Mouse (Mus musculus) limb, embryonic 11.5 days (tissue): ENCODE measurements around the gene Mypop. TPM values are rescaled to one million over a fixed set of nuclear protein-coding genes. Genes with fewer than 3 reads are reported as not detected.

Experiments used
- ATAC-seq: fragments of 200-750 bp; cut with Nextera tagmentation; 2 replicates; pipeline ENCODE4 v1.8.0; 2017; ENCODE audit warnings: low read depth; ENCODE audit not compliant: insufficient number of reproducible peaks, low FRiP score, low TSS enrichment
- DNase-seq: peaks from one replicate; pipeline ENCODE4 v3.0.0-alpha.2; 2015; ENCODE audit warnings: low spot score
- H3K27ac ChIP-seq: fragments of 300-500 bp; sonication (generic); replicated peaks from 2 replicates; pipeline ENCODE4 v1.5.1; 2014; ENCODE audit warnings: low read depth, mild to moderate bottlenecking, low read length
- H3K27me3 ChIP-seq: fragments of 300-500 bp; sonication (generic); 2 replicates; pipeline ENCODE4 v1.6.1; 2014; ENCODE audit warnings: mild to moderate bottlenecking, low read length, mixed read lengths; ENCODE audit not compliant: control insufficient read depth, insufficient read depth
- H3K36me3 ChIP-seq: fragments of 300-500 bp; sonication (generic); 2 replicates; pipeline ENCODE4 v1.6.1; 2014; ENCODE audit warnings: mild to moderate bottlenecking, low read length, moderate library complexity, mixed read lengths; ENCODE audit not compliant: control insufficient read depth, insufficient read depth
- H3K4me1 ChIP-seq: fragments of 300-500 bp; sonication (generic); 2 replicates; pipeline ENCODE4 v1.6.1; 2014; ENCODE audit warnings: low read length, mixed read lengths; ENCODE audit not compliant: control insufficient read depth, insufficient read depth
- H3K4me2 ChIP-seq: fragments of 300-500 bp; sonication (generic); 2 replicates; pipeline ENCODE4 v1.6.1; 2014; ENCODE audit warnings: low read depth, mild to moderate bottlenecking, moderate library complexity; ENCODE audit not compliant: severe bottlenecking
- H3K4me3 ChIP-seq: fragments of 300-500 bp; sonication (generic); 2 replicates; pipeline ENCODE4 v1.5.1; 2014; ENCODE audit warnings: low read depth, low read length
- H3K9ac ChIP-seq: fragments of 300-500 bp; sonication (generic); 2 replicates; pipeline ENCODE4 v1.6.1; 2014; ENCODE audit warnings: mild to moderate bottlenecking, low read length
- H3K9me3 ChIP-seq: fragments of 300-500 bp; sonication (generic); 2 replicates; pipeline ENCODE4 v1.6.1; 2016; ENCODE audit warnings: low read length; ENCODE audit not compliant: control insufficient read depth
- WGBS: fragments of 180-500 bp; shearing (Covaris S2); extraction: QIAGEN DNeasy Blood & Tissue Kit; methylation state at CpG from one replicate; pipeline ENCODE4 v1.1.7; 2014; 5-methylcytosine and 5-hydroxymethylcytosine counted together
- polyA plus RNA-seq: library from polyadenylated mRNA; unstranded; fragments of >200 nt; fragmentation: Nextera tagmentation; extraction: Ambion mirVana; gene quantifications from 2 replicates; pipeline ENCODE4 v1.2.1, GENCODE M21; 2014

Gene Mypop
- polyA plus RNA-seq, 1 experiment from 2014 or later = 5.7 TPM

GRCm38 (mm10) chr7:18970956-18971355, 20.1 kb upstream of the Mypop start:
- WGBS = 85% methylated on average over 3 of the region's 3 CpGs
- Histone ChIP-seq H3K4me2 (no peak overlapping the region), H3K27me3 (peaks cover 4% of the 10 kb centered on the region), H3K9ac (no peak overlapping the region), H3K4me1 (no peaks in the 10 kb centered on the region), H3K9me3 (no peaks in the 10 kb centered on the region), H3K4me3 (no peak overlapping the region), H3K36me3 (no peaks in the 10 kb centered on the region), H3K27ac (no peak overlapping the region)
- no peak for DNase-seq
- no peak for ATAC-seq

DNA sequence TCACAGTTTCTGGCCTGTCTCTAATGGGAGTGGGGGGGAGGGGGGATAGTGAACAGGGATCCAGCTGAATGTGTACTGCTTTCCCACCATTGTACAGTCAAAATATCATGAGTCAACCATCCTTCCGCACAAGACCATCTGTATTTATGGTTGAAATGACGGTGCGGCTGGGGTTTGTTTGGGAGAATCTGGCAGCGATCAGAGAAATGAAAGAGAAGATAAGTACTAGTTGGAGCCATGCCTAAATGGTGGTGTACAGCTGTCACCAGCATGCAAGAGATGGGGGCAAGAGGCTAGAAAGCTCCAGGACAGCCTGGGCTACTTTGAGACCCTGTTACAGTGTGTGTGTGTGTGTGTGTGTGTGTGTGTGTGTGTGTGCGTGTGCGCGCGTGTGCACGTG, 12.7 kb upstream of the Mypop start:
- WGBS = 89% methylated on average over 9 of the region's 9 CpGs
- Histone ChIP-seq H3K4me3 (no peak overlapping the region), H3K4me2 (no peak overlapping the region), H3K27ac (no peak overlapping the region), H3K4me1 (no peaks in the 10 kb centered on the region), H3K36me3 (no peaks in the 10 kb centered on the region), H3K9ac (no peak overlapping the region), H3K27me3 (no peaks in the 10 kb centered on the region), H3K9me3 (no peaks in the 10 kb centered on the region)
- ATAC-seq = no peak
- DNase-seq = no peak

DNA sequence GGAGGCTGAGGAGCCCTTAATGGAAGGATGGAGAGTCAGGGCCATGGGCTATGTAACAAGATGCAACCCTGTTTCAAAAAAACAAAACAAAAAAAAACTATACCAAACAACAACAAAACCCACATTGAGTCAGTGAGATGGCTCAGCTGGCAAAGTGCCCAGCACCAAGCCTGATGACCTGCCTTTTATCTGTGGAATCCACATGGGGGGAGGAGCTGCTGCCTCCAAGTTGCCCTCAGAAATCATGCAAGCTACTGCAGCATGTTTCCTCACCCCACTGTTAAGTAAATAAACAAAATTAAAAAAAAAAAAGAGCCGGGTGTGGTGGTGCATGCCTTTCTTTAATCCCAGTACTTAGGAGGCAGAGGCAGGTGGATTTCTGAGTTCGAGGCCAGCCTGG, 4.5 kb upstream of the Mypop start:
- Histone ChIP-seq H3K4me3 (no peak overlapping the region), H3K27ac (no peak overlapping the region), H3K4me2 (no peak overlapping the region), H3K9me3 (no peaks in the 10 kb centered on the region), H3K36me3 (no peaks in the 10 kb centered on the region), H3K9ac (no peak overlapping the region), H3K27me3 (peaks cover under 1% of the 10 kb centered on the region; the same call in 1 of the 2 replicates), H3K4me1 (peaks cover 4% of the 10 kb centered on the region; the same call in 1 of the 2 replicates)
- ATAC-seq (no peak), DNase-seq (no peak)
- WGBS = 75% methylated on average over 2 of the region's 2 CpGs

GRCm38 (mm10) chr7:18987100-18987499, 3.9 kb upstream of the Mypop start, which contains the start of gene Nanos2:
Gene Nanos2, plus strand, starts transcription at chr7:18987400.
- Histone ChIP-seq H3K9me3 (no peaks in the 10 kb centered on the region), H3K27ac (no peak within 1 kb of the TSS), H3K9ac (no peak within 1 kb of the TSS), H3K36me3 (no peaks in the 10 kb centered on the region), H3K27me3 (peaks cover 7% of the 10 kb centered on the region), H3K4me3 (no peak within 1 kb of the TSS), H3K4me2 (no peak within 1 kb of the TSS), H3K4me1 (peaks cover 7% of the 10 kb centered on the region; the same call in 1 of the 2 replicates)
- no peak for ATAC-seq
- DNase-seq = no peak
- WGBS = 68% methylated on average over 2 of the region's 2 CpGs

GRCm38 (mm10) chr7:18987747-18988146, 3.3 kb upstream of the Mypop start:
- Histone ChIP-seq H3K9me3 (no peaks in the 10 kb centered on the region), H3K4me1 (peaks cover 7% of the 10 kb centered on the region; the same call in 1 of the 2 replicates), H3K4me2 (no peak overlapping the region), H3K9ac (no peak overlapping the region), H3K27me3 (peaks cover 13% of the 10 kb centered on the region), H3K36me3 (no peaks in the 10 kb centered on the region), H3K4me3 (no peak overlapping the region), H3K27ac (no peak overlapping the region)
- 68% methylated on average over 13 of the region's 13 CpGs for WGBS
- ATAC-seq (no peak), DNase-seq (no peak)

GRCm38 (mm10) chr7:18988780-18989179, 2.3 kb upstream of the Mypop start:
- Histone ChIP-seq H3K9ac (no peak overlapping the region), H3K36me3 (no peaks in the 10 kb centered on the region), H3K4me1 (peaks cover 7% of the 10 kb centered on the region; the same call in 1 of the 2 replicates), H3K4me2 (no peak overlapping the region), H3K27ac (no peak overlapping the region), H3K4me3 (no peak overlapping the region), H3K9me3 (no peaks in the 10 kb centered on the region), H3K27me3 (peaks cover 24% of the 10 kb centered on the region)
- WGBS = 77% methylated on average over 6 of the region's 6 CpGs
- no peak for DNase-seq
- no peak for ATAC-seq

- Histone ChIP-seq H3K4me1 (peaks cover 7% of the 10 kb centered on the region; the same call in 1 of the 2 replicates), H3K9me3 (no peaks in the 10 kb centered on the region), H3K4me2 (peak overlapping the region; percentile 68), H3K36me3 (no peaks in the 10 kb centered on the region), H3K9ac (0 out of 2 replicates have a peak overlapping the region, but pooled peaks have one; percentile 5), H3K27ac (no peak overlapping the region), H3K27me3 (peaks cover 25% of the 10 kb centered on the region), H3K4me3 (peak overlapping the region; percentile 41; the same call in 1 of the 2 replicates)
- ATAC-seq (no peak), DNase-seq (no peak)
- 8% methylated on average over 5 of the region's 5 CpGs for WGBS
Measured at GRCm38 (mm10) chr7:18989995-18990394, 1.1 kb upstream of the Mypop start.

DNA sequence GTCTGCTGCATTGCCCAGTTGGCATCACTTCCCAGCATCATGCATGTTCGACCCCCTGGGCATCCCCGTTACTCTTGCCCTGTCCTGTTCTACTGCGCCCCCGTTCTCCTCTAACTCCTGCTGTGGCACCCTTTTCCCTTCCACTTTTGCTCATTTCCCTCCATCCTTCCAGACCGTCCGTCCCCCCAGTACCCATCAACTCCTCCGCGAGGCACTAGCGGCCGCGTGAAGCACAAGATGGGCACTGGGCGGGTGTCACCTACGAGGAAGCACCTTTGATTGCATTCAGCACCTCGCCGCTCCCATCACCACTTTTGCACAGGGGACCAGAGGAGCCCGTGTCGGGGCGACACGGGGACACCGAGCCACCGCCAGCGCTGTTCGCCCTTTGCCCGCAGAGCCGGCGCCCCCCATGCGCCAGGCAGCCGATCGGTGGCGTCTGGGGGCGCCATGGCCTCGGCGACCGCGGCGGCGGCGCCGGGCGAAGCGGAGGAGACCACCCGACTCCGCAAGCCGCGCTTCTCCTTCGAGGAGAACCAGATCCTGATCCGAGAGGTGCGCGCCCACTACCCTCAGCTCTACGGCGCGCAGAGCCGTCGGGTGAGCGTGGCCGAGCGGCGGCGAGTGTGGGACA, 732 bp downstream of the Mypop start:
- Histone ChIP-seq H3K4me2 (peak overlapping the region; percentile 68), H3K9ac (peak overlapping the region; percentile 53), H3K4me1 (peaks cover 7% of the 10 kb centered on the region; the same call in 1 of the 2 replicates), H3K9me3 (no peaks in the 10 kb centered on the region), H3K36me3 (no peaks in the 10 kb centered on the region), H3K27me3 (peaks cover 25% of the 10 kb centered on the region), H3K27ac (no peak overlapping the region), H3K4me3 (peak overlapping the region; percentile 41)
- ATAC-seq (peak; percentile 7; the same call in 1 of the 2 replicates), DNase-seq (peak; percentile 54)
- under 1% methylated on average over 59 of the region's 59 CpGs for WGBS
